Mouse (Mus musculus) left cerebral cortex, postnatal 14 days (tissue): ENCODE measurements around the gene Ppt1. TPM values are rescaled to one million over a fixed set of nuclear protein-coding genes. Genes with fewer than 3 reads are reported as not detected.
A peak's percentile ranks its signal among the peaks of the same experiment; 100 is the strongest.

Experiments
- DNase-seq, 2 experiments: peaks; one replicate each; pipeline ENCODE4 v3.0.0; 2021 to 2022; ENCODE audit warnings: low spot score in 2 of 2, mixed read lengths in 1 of 2
- intact Hi-C: fragments of 180-260 bp; cut with DNase I; formaldehyde crosslinking; loops from one replicate; pipeline ENCODE4 v1.15.1; 2025
- total RNA-seq, 2 experiments: library from RNA; stranded (reverse); gene quantifications; 2 replicates each; pipeline ENCODE4 v1.2.3; 2021

Ppt1 gene
- total RNA-seq, 2 experiments from 2014 or later = 89.3 to 90.5 TPM

- intact Hi-C loops = no loop called here
- DNase-seq = no peak
These were observed 56.1 kb downstream of the Ppt1 start for GRCm38 (mm10) chr4:122892157-122892556.

- intact Hi-C loops = loop anchor here (2.0 to 5.0 kb wide), 2 partner anchors 87 to 185 kb away; no protein-coding TSS in a partner anchor
- DNase-seq = no peak
These were observed 61.7 kb downstream of the Ppt1 start for GRCm38 (mm10) chr4:122897750-122898149.

- peak; percentile 80 to 83 for DNase-seq
These were observed 62.3 kb downstream of the Ppt1 start for GRCm38 (mm10) chr4:122898313-122898712.

GRCm38 (mm10) chr4:122902156-122902555 is 66.1 kb downstream of the Ppt1 start:
- no peak for DNase-seq
- intact Hi-C loops = no loop called here

More at GRCm38 (mm10) chr4:122898313-122898712, 62.3 kb downstream of the Ppt1 start:
- intact Hi-C loops = loop anchor here (5.0 kb wide), 1 partner anchor 184 kb away; no protein-coding TSS in a partner anchor

GRCm38 (mm10) chr4:122903709-122904108 is 67.7 kb downstream of the Ppt1 start:
- intact Hi-C loops = no loop called here
- no peak for DNase-seq

GRCm38 (mm10) chr4:122905359-122905758 is 69.3 kb downstream of the Ppt1 start:
- no peak for DNase-seq
- intact Hi-C loops = no loop called here

Other genes starting within 250 kb of the Ppt1 start
- not detected for gene 9530002B09Rik, start 147.0 kb upstream of the Ppt1 start, total RNA-seq
- gene Cap1, start 49.8 kb downstream of the Ppt1 start, total RNA-seq = 100 to 1,000 TPM; 233 to 251 TPM
- 10 to 100 TPM; 57.2 to 63.3 TPM for gene Mfsd2a, start 124.9 kb downstream of the Ppt1 start, total RNA-seq
- gene Mycl, start 159.4 kb downstream of the Ppt1 start, total RNA-seq = 10 to 100 TPM; 20.6 to 23.4 TPM
- 10 to 100 TPM; 22.8 to 22.9 TPM for gene Trit1, start 180.4 kb downstream of the Ppt1 start, total RNA-seq